Mouse (Mus musculus) cerebellum, postnatal 25 days (tissue): ENCODE measurements at regions not wholly inside any gene's neighbourhood (a gene's known extent, or its start where the extent isn't known, plus 50 kb on each side); places are given as distances from the start of the nearest gene placed in this dataset.

ENCODE experiments used
- DNase-seq, 2 experiments: peaks; one replicate each; pipeline ENCODE4 v3.0.0; 2021; ENCODE audit warnings: mixed read lengths in 2 of 2

DNA sequence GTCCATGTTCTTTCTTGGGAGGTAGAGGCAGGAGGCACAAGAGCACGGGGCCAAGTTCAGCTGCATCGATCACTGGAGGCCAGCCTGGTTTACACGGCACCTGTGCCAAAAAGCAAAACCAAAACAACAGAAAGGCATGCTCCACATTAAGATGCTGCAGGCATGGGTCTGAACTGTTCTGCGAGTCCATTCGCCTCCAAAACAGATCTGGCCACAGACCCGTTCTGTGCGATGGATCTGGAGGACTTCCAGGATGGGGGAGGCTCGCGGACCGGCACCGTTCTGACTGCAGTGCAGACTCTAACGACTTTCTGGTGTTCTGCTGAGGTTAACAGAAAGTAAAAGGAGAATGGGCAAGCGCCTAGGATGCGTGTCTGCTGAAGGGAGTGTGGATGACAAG lies 52.3 kb downstream of the A230072I06Rik start:
- peak; percentile 13 to 30 for DNase-seq

DNA sequence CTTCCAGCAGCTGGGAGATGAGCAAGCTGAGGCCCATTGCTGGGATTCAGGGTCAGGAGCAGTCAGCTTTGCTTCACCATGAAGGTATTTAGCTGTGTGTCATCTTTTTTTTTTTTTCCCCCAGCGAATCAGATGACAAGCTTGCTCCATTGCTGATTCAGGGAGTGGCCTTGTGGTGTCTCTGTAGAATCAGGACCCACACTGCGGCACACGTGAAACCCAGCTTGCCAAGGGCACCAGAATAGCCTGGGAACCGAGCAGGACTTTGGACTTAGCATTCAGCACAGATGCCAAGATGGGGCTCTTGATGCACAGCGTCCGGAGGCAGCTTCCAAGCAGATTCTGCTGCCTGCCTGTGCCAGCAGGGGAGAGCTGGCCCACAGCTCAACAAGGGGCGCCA lies 53.0 kb downstream of the A230072I06Rik start:
- DNase-seq = peak in 1 of 2 experiments; percentile 19

DNA sequence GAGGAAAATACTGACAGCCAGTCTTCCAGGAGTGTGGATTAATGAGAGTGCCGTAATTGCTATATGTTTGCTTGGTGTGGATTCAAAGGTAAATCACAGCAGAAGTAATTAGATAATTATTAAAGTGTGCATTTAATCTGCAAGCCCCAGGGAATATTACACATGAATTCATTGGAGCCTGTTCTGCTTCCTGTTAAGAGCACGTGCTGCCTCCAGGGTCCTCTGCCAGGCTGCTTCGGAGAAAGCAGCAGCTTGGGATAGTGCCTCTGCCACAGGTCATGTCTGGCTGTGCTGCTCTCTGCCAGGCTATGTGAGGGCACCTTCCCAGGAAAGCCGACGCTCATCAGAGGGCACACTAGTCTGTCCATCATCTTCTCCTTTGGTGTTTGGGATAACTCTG lies 55.5 kb downstream of the A230072I06Rik start:
- DNase-seq = no peak

DNA sequence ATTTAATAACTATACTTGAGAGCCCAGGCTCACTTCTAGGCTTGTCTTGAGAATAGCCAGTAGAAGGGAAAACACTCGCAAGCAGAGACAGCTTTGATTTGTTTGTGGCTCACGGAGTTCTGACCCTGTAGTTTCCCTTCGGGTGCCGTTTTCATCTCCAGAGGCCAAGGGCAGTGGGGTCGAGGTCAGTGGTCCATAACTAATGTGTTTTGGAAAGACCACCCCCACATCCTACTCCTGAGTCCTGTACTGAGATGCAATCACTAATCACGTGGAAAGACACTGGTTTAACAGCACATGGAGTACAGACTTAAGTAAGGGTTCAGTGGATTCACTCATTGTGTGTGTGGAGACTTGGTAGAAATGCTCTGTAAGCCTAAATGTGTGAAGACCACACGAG lies 56.0 kb downstream of the A230072I06Rik start:
- DNase-seq = no peak

DNA sequence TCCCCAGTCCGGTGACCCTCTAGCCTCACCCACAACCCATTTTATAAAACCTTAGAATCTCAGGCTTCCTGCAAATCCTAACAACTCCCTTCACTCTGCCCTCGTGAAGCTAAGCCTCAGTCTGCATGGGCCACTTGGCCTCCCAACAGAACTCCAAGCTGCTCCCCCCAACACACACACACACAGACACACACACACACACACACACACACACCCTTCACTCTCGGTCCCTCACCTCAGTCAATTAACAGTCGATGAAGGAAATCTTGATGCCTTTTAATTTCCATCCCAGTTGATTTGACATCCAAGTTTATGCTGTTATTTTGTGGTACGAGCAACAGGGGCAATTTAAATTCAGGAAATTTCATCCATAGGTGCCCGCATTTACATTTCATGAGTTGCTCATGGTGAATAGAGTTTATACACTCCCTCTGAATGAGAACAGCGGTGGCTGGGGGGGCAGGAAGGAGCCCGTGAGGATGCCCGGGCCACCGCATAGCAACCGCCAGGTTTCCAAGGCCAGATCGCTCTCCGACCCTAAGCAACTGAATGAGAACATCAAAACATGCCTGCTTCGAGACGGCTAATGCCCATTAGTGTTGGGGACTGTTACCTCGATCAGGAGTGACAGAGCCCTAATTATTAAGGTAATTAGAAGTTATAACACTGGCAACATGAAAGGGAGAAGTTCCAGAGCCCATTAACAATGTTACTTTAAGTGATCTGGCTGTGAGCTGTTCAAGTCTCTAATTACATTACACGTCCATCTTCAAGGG lies 55.8 kb upstream of the Sox1 start:
- DNase-seq = no peak

DNA sequence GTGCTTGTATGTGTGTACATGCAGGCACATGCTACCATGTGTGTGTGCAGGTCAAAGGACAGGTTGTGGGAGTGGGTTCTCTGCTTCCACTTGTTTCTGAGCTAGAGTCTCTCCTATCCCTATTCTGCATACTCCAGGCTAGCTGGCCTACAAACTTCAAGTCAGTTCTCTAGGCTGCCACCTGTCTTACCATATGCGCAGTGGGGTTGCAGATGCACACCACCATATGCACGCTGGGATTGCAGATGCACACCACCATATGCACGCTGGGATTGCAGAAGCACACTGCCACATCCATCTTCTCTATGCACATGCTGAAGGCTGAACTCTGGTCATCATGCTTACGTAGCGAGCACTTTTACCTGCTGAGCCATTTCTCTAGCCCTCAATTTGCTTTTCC lies 54.1 kb upstream of the Sox1 start:
- DNase-seq = no peak
